Mouse (Mus musculus): ENCODE data around the gene Wbp2nl. TPM values are rescaled to one million over a fixed set of nuclear protein-coding genes. Genes with fewer than 3 reads are reported as not detected.

Wbp2nl gene
- total and polyA plus RNA-seq, 2 experiments from 2014 or later: 0.36 to 1.4 TPM

GRCm38 (mm10) chr15:82348258-82348998 is 49.7 kb downstream of the Wbp2nl start:
- H3K27me3 ChIP-seq (ENCODE audit: insufficient read depth, low read length): no peaks in the 10 kb centered on the region
- no peak for ATAC-seq
- 87% methylated on average over 8 of the region's 8 CpGs for WGBS
- peaks cover 16% of the 10 kb centered on the region for H3K4me1 ChIP-seq (ENCODE audit: insufficient read depth, low read length)
- H3K9ac ChIP-seq (replicated peaks; ENCODE audit: low read length): no peak overlapping the region
- H3K9me3 ChIP-seq (ENCODE audit: low read length): no peaks in the 10 kb centered on the region
- H3K4me2 ChIP-seq (ENCODE audit: low read depth, low read length): no peak overlapping the region
- TF ChIP-seq CTCF (IDR thresholded peaks at IDR 0.05; ENCODE audit: low read depth): no peak
- no peak for DNase-seq (ENCODE audit: low spot score)
- H3K4me3 ChIP-seq (ENCODE audit: low read length): no peak overlapping the region
- no peak overlapping the region for H3K27ac ChIP-seq
- peaks cover 28% of the 10 kb centered on the region for H3K36me3 ChIP-seq (ENCODE audit: insufficient read depth, low read length)

GRCm38 (mm10) chr15:82348999-82349341 is 50.2 kb downstream of the Wbp2nl start:
- no peak overlapping the region for H3K27ac ChIP-seq
- WGBS: 83% methylated on average over 2 of the region's 2 CpGs
- no peaks in the 10 kb centered on the region for H3K9me3 ChIP-seq (ENCODE audit: low read length)
- H3K4me1 ChIP-seq (ENCODE audit: insufficient read depth, low read length): peaks cover 16% of the 10 kb centered on the region
- DNase-seq (ENCODE audit: low spot score) (no peak), ATAC-seq (no peak)
- no peaks in the 10 kb centered on the region for H3K27me3 ChIP-seq (ENCODE audit: insufficient read depth, low read length)
- no peak overlapping the region for H3K4me3 ChIP-seq (ENCODE audit: low read length)
- no peak overlapping the region for H3K9ac ChIP-seq (replicated peaks; ENCODE audit: low read length)
- peaks cover 28% of the 10 kb centered on the region for H3K36me3 ChIP-seq (ENCODE audit: insufficient read depth, low read length)
- no peak for TF ChIP-seq CTCF (IDR thresholded peaks at IDR 0.05; ENCODE audit: low read depth)
- no peak overlapping the region for H3K4me2 ChIP-seq (ENCODE audit: low read depth, low read length)

- H3K27ac ChIP-seq: no peak overlapping the region
- peaks cover 19% of the 10 kb centered on the region for H3K4me1 ChIP-seq (ENCODE audit: insufficient read depth, low read length)
- no peaks in the 10 kb centered on the region for H3K27me3 ChIP-seq (ENCODE audit: insufficient read depth, low read length)
- 89% methylated on average over 4 of the region's 4 CpGs for WGBS
- ATAC-seq (no peak), DNase-seq (ENCODE audit: low spot score) (no peak)
- H3K9me3 ChIP-seq (ENCODE audit: low read length): no peaks in the 10 kb centered on the region
- H3K4me3 ChIP-seq (ENCODE audit: low read length): no peak overlapping the region
- H3K4me2 ChIP-seq (ENCODE audit: low read depth, low read length): no peak overlapping the region
- TF ChIP-seq CTCF (IDR thresholded peaks at IDR 0.05; ENCODE audit: low read depth): no peak
- H3K9ac ChIP-seq (replicated peaks; ENCODE audit: low read length): no peak overlapping the region
- H3K36me3 ChIP-seq (ENCODE audit: insufficient read depth, low read length): peaks cover 28% of the 10 kb centered on the region
Observed at GRCm38 (mm10) chr15:82350349-82350748, 51.6 kb downstream of the Wbp2nl start.

GRCm38 (mm10) chr15:82351480-82351879 is 52.7 kb downstream of the Wbp2nl start:
- no peak for DNase-seq (ENCODE audit: low spot score)
- Histone ChIP-seq H3K27ac (no peak overlapping the region), H3K4me3 (ENCODE audit: low read length) (no peak overlapping the region), H3K36me3 (ENCODE audit: insufficient read depth, low read length) (peaks cover 28% of the 10 kb centered on the region), H3K9ac (replicated peaks; ENCODE audit: low read length) (no peak overlapping the region), H3K4me2 (ENCODE audit: low read depth, low read length) (no peak overlapping the region), H3K9me3 (ENCODE audit: low read length) (no peaks in the 10 kb centered on the region), H3K27me3 (ENCODE audit: insufficient read depth, low read length) (no peaks in the 10 kb centered on the region), H3K4me1 (ENCODE audit: insufficient read depth, low read length) (peaks cover 19% of the 10 kb centered on the region)
- no peak for TF ChIP-seq CTCF (IDR thresholded peaks at IDR 0.05; ENCODE audit: low read depth)
- no peak for ATAC-seq
- WGBS: 97% methylated on average over 3 of the region's 3 CpGs

GRCm38 (mm10) chr15:82353078-82353744 is 54.5 kb downstream of the Wbp2nl start:
- H3K9me3 ChIP-seq (ENCODE audit: low read length): no peaks in the 10 kb centered on the region
- ATAC-seq (no peak), DNase-seq (ENCODE audit: low spot score) (no peak)
- H3K9ac ChIP-seq (replicated peaks; ENCODE audit: low read length): peak overlapping the region; percentile 89
- H3K4me2 ChIP-seq (ENCODE audit: low read depth, low read length): peak overlapping the region; percentile 72
- TF ChIP-seq CTCF (IDR thresholded peaks at IDR 0.05; ENCODE audit: low read depth): no peak
- WGBS: 30% methylated on average over 14 of the region's 14 CpGs
- peaks cover 25% of the 10 kb centered on the region for H3K36me3 ChIP-seq (ENCODE audit: insufficient read depth, low read length)
- peaks cover 9% of the 10 kb centered on the region; the same call in 1 of the 2 replicates for H3K4me1 ChIP-seq (ENCODE audit: insufficient read depth, low read length)
- peak overlapping the region; percentile 99 for H3K4me3 ChIP-seq (ENCODE audit: low read length)
- no peaks in the 10 kb centered on the region for H3K27me3 ChIP-seq (ENCODE audit: insufficient read depth, low read length)
- H3K27ac ChIP-seq: peak overlapping the region; percentile 94

- H3K9ac ChIP-seq (replicated peaks; ENCODE audit: low read length): peak overlapping the region; percentile 89
- H3K4me2 ChIP-seq (ENCODE audit: low read depth, low read length): peak overlapping the region; percentile 72
- peaks cover 19% of the 10 kb centered on the region for H3K36me3 ChIP-seq (ENCODE audit: insufficient read depth, low read length)
- peak; percentile 62 for ATAC-seq
- peak overlapping the region; percentile 94 for H3K27ac ChIP-seq
- peak overlapping the region; percentile 99 for H3K4me3 ChIP-seq (ENCODE audit: low read length)
- H3K4me1 ChIP-seq (ENCODE audit: insufficient read depth, low read length): peaks cover 9% of the 10 kb centered on the region; the same call in 1 of the 2 replicates
- WGBS: under 1% methylated on average over 23 of the region's 23 CpGs
- DNase-seq (ENCODE audit: low spot score): no peak
- no peaks in the 10 kb centered on the region for H3K27me3 ChIP-seq (ENCODE audit: insufficient read depth, low read length)
- no peak for TF ChIP-seq CTCF (IDR thresholded peaks at IDR 0.05; ENCODE audit: low read depth)
- no peaks in the 10 kb centered on the region for H3K9me3 ChIP-seq (ENCODE audit: low read length)
Observed at GRCm38 (mm10) chr15:82353745-82354113, 55.0 kb downstream of the Wbp2nl start.
